Mouse (Mus musculus) bone marrow, adult 2 months (tissue): ENCODE data around the gene Gnl1. TPM values are rescaled to one million over a fixed set of nuclear protein-coding genes. Genes with fewer than 3 reads are reported as not detected.
"Not testable (repeated sequence)": the region's sequence is repeated elsewhere in the genome, so short reads cannot be mapped to it uniquely, and the experiment has no call there.

ENCODE experiments used
- H3K27ac ChIP-seq: fragments of 200-500 bp; 2 replicates; pipeline ENCODE4 v1.5.1; 2012; ENCODE audit warnings: low read depth, mild to moderate bottlenecking, control low read depth, inconsistent platforms, low read length; ENCODE audit not compliant: control insufficient read depth, poor library complexity, insufficient read depth
- H3K4me1 ChIP-seq: fragments of 200-500 bp; 2 replicates; pipeline ENCODE4 v1.6.1; 2011; ENCODE audit warnings: low read length; ENCODE audit not compliant: control insufficient read depth, insufficient read depth
- H3K4me3 ChIP-seq: fragments of 200-500 bp; replicated peaks from 2 replicates; pipeline ENCODE3; 2011; ENCODE audit warnings: mild to moderate bottlenecking, low read depth, low read length, control low read depth; ENCODE audit not compliant: control insufficient read depth
- CTCF ChIP-seq: fragments of 200-500 bp; IDR thresholded peaks from 2 replicates; pipeline ENCODE4 v1.5.1; 2011; ENCODE audit warnings: low read length, control low read depth; ENCODE audit not compliant: control insufficient read depth, insufficient read depth
- POLR2A ChIP-seq: fragments of 200-500 bp; IDR thresholded peaks from 2 replicates; pipeline ENCODE4 v1.6.1; 2011; ENCODE audit warnings: low read depth, mild to moderate bottlenecking, control low read depth, low read length, borderline replicate concordance; ENCODE audit not compliant: control insufficient read depth
- WGBS: fragments of 180-500 bp; shearing (Covaris S2); methylation state at CpG from one replicate; pipeline ENCODE4 v1.1.7; 2018; 5-methylcytosine and 5-hydroxymethylcytosine counted together
- polyA plus RNA-seq: library from polyadenylated mRNA; stranded (reverse); fragments of >200 nt; gene quantifications from 2 replicates; pipeline ENCODE4 v1.2.4, GENCODE M21; 2011; ENCODE audit warnings: low replicate concordance; ENCODE audit not compliant: missing spikeins, insufficient read depth, insufficient read length

The Gnl1 gene
- polyA plus RNA-seq, 1 experiment: 29.9 TPM

- H3K4me1 ChIP-seq: peaks cover 13% of the 10 kb centered on the region
- H3K4me3 ChIP-seq: peak overlapping the region; percentile 43
- TF ChIP-seq POLR2A (no peak), CTCF (no peak)
- WGBS: 30% methylated on average over 9 of the region's 9 CpGs
- H3K27ac ChIP-seq: peak overlapping the region; percentile 78
Observed at GRCm38 (mm10) chr17:36023710-36024654, 44.3 kb downstream of the Gnl1 start.

GRCm38 (mm10) chr17:36025197-36025596 is 45.5 kb downstream of the Gnl1 start:
- TF ChIP-seq POLR2A: no peak
- no peak for TF ChIP-seq CTCF
- Histone ChIP-seq H3K27ac (no peak overlapping the region), H3K4me1 (peaks cover 13% of the 10 kb centered on the region), H3K4me3 (no peak overlapping the region)
- WGBS: 61% methylated on average over 5 of the region's 5 CpGs

GRCm38 (mm10) chr17:36025901-36026300 is 46.2 kb downstream of the Gnl1 start:
- no peak overlapping the region for H3K4me3 ChIP-seq
- peaks cover 15% of the 10 kb centered on the region for H3K4me1 ChIP-seq
- 78% methylated on average over 4 of the region's 4 CpGs for WGBS
- H3K27ac ChIP-seq: no peak overlapping the region
- TF ChIP-seq POLR2A: no peak
- no peak for TF ChIP-seq CTCF

GRCm38 (mm10) chr17:36027663-36028062 is 48.0 kb downstream of the Gnl1 start:
- WGBS: 93% methylated on average over 4 of the region's 4 CpGs
- H3K27ac ChIP-seq: no peak overlapping the region
- peaks cover 9% of the 10 kb centered on the region for H3K4me1 ChIP-seq
- no peak for TF ChIP-seq CTCF
- no peak for TF ChIP-seq POLR2A
- no peak overlapping the region for H3K4me3 ChIP-seq

GRCm38 (mm10) chr17:36028879-36029619 is 49.4 kb downstream of the Gnl1 start:
- 85% methylated on average over 7 of the region's 7 CpGs for WGBS
- Histone ChIP-seq H3K27ac (no peak overlapping the region), H3K4me1 (peaks cover 4% of the 10 kb centered on the region), H3K4me3 (no peak overlapping the region)
- TF ChIP-seq CTCF (no peak), POLR2A (no peak)

- 67% methylated on average over 4 of the region's 4 CpGs for WGBS
- H3K27ac ChIP-seq, H3K4me3 ChIP-seq, H3K4me1 ChIP-seq: not testable (repeated sequence)
Observed at GRCm38 (mm10) chr17:36030046-36030702, 50.5 kb downstream of the Gnl1 start.

GRCm38 (mm10) chr17:36030703-36031582 is 51.3 kb downstream of the Gnl1 start:
- Histone ChIP-seq H3K4me3 (peak overlapping the region; percentile 88), H3K27ac (peak overlapping the region; percentile 91)
- not testable (repeated sequence) for H3K4me1 ChIP-seq
- 66% methylated on average over 8 of the region's 8 CpGs for WGBS
